Mouse (Mus musculus): Measurements from ENCODE around the gene Carf. TPM values are rescaled to one million over a fixed set of nuclear protein-coding genes. Genes with fewer than 3 reads are reported as not detected.

Carf gene
- polyA plus RNA-seq, 1 experiment from 2014 or later: 5.3 TPM

DNA sequence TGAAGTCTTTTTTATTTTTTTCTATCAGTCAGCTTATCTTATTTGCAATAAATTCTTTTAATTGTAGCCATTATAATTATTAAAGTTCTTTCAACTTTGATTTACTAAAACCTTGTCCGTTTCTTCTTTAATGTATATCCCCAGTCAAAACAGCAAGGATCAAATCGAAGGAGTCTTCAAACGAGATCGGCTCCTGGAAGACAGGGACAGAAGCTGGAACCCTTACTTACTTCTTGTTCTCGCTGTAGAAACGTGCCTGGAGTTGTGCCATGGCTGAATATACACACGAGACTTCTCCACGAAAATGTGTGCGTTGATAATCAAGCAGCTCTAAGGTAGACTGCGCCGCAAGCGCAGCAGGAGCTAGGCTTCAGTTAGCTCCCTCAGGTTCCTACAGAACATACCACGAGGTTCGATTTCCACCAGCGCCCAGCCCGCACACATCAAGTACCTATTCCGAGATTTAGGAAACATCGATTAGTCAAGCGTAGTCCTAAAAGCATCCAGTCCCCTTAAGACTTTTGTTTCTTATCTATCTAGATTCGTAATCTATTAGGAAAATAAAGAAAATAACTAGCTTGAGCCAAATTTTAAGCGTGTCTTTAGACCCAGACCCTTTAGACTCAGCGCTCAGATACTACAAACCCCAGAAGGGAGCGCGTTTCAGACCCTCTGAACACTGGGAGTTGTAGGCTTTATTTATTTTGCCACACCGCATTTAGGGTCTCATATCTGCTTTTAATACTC lies 597 bp upstream of the Carf start:
- peaks cover 3% of the 10 kb centered on the region; the same call in 1 of the 2 replicates for H3K4me1 ChIP-seq (ENCODE audit: control insufficient read depth, insufficient read depth, low read length)
- H3K4me3 ChIP-seq (ENCODE audit: low read depth, low read length): peak overlapping the region; percentile 69
- no peaks in the 10 kb centered on the region; the same call in 1 of the 2 replicates for H3K36me3 ChIP-seq (ENCODE audit: control insufficient read depth, insufficient read depth, low read length)
- ATAC-seq (ENCODE audit: insufficient number of reproducible peaks, low FRiP score, low TSS enrichment, low read depth) (peak; percentile 86), DNase-seq (ENCODE audit: low spot score) (peak; percentile 77)
- peak overlapping the region; percentile 49 for H3K4me2 ChIP-seq (ENCODE audit: low read depth, severe bottlenecking)
- peak overlapping the region; percentile 96 for H3K27ac ChIP-seq (replicated peaks; ENCODE audit: low read depth, low read length)
- H3K9ac ChIP-seq (ENCODE audit: low read length): peak overlapping the region; percentile 50; the same call in 1 of the 2 replicates
- no peaks in the 10 kb centered on the region for H3K27me3 ChIP-seq (ENCODE audit: control insufficient read depth, insufficient read depth, low read length)
- H3K9me3 ChIP-seq (ENCODE audit: control insufficient read depth, low read length): no peaks in the 10 kb centered on the region
- under 1% methylated on average over 25 of the region's 25 CpGs for WGBS

DNA sequence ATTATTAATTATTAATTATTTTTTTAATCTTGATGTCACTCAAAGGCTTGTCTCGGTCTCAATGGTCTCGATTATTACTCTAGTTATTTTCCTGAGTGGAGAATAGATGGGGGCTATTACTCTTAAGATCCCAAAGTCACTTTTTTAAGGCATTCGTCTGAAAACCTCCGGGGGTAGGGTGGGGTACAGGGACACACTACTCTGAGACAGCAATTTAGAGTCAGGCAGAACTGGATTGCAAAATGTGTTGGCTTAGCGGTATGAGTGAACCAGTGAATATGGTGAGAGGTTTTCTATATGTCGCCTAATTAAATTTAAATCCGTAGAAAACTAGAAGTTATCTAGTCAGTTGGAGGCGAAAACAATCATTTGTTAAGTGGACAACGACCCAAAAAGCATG lies 792 bp downstream of the Carf start:
- Histone ChIP-seq H3K4me2 (ENCODE audit: low read depth, severe bottlenecking) (peak overlapping the region; percentile 58), H3K4me3 (ENCODE audit: low read depth, low read length) (peak overlapping the region; percentile 69), H3K36me3 (ENCODE audit: control insufficient read depth, insufficient read depth, low read length) (no peaks in the 10 kb centered on the region), H3K4me1 (ENCODE audit: control insufficient read depth, insufficient read depth, low read length) (peaks cover 3% of the 10 kb centered on the region; the same call in 1 of the 2 replicates), H3K9me3 (ENCODE audit: control insufficient read depth, low read length) (no peaks in the 10 kb centered on the region), H3K9ac (ENCODE audit: low read length) (peak overlapping the region; percentile 93), H3K27me3 (ENCODE audit: control insufficient read depth, insufficient read depth, low read length) (no peaks in the 10 kb centered on the region), H3K27ac (replicated peaks; ENCODE audit: low read depth, low read length) (no peak overlapping the region; the same call in 1 of the 2 replicates)
- 12% methylated on average over 9 of the region's 9 CpGs for WGBS
- DNase-seq (ENCODE audit: low spot score): no peak
- no peak; the same call in 1 of the 2 replicates for ATAC-seq (ENCODE audit: insufficient number of reproducible peaks, low FRiP score, low TSS enrichment, low read depth)

DNA sequence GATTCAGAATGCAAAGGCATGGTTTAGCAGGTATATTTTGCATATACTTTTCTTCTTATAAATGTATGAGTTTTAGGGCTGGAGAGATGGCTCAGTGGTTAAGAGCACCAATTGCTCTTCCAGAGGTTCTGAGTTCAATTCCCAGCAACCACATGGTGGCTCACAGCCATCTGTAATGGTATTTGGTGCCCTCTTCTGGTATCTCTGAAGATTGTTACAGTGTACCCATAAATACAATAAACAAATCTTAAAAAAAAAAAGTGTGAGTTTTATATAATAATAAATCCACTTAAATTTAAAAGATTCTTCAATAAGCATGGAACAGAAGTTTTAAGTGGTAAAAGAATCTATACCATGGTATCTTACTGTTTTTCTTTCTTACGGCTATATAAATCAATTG lies 6.5 kb downstream of the Carf start:
- H3K4me2 ChIP-seq (ENCODE audit: low read depth, severe bottlenecking): no peak overlapping the region
- ATAC-seq (ENCODE audit: insufficient number of reproducible peaks, low FRiP score, low TSS enrichment, low read depth) (no peak), DNase-seq (ENCODE audit: low spot score) (no peak)
- H3K27me3 ChIP-seq (ENCODE audit: control insufficient read depth, insufficient read depth, low read length): no peaks in the 10 kb centered on the region
- no peaks in the 10 kb centered on the region for H3K9me3 ChIP-seq (ENCODE audit: control insufficient read depth, low read length)
- no peaks in the 10 kb centered on the region for H3K4me1 ChIP-seq (ENCODE audit: control insufficient read depth, insufficient read depth, low read length)
- no peak overlapping the region for H3K9ac ChIP-seq (ENCODE audit: low read length)
- H3K4me3 ChIP-seq (ENCODE audit: low read depth, low read length): no peak overlapping the region
- 92% methylated on average over 1 of the region's 1 CpGs for WGBS
- H3K36me3 ChIP-seq (ENCODE audit: control insufficient read depth, insufficient read depth, low read length): no peaks in the 10 kb centered on the region
- H3K27ac ChIP-seq (replicated peaks; ENCODE audit: low read depth, low read length): no peak overlapping the region

DNA sequence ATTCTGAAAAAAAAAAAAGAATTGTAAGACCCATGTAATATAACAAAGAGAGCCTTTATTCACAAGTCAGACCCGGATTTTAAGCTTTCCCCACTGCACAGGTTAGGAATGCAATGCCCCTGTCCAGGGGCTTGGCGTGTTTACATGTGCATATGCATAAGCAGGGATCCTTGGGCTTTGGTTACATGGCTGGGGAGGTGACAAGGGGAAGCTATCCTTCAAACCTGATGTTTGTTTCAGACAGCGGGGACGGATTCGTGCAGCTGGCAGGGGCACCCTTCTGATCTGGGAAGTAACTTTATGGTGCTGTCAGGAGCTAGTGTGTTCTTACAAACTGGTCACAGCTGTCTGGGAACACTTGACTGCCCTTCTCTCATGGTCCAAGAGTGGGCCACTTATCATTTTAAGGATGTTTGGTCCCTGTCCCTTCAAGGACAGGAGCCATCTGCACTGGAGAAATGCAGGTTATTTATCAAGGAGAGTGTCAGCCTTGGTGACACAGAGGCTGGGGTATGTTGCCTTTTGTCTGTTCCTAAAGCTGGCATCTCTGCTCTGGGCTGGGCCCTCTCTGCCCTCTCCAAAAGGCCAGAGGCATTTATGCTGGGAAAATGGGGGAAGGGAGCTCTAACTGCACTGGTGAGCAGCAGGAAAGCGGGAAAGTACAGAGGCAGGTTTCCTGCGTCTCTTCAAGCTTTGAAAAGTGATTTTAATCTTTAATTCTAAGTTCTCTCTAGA lies 19.8 kb downstream of the Carf start:
- 66% methylated on average over 7 of the region's 7 CpGs for WGBS
- Histone ChIP-seq H3K27me3 (ENCODE audit: control insufficient read depth, insufficient read depth, low read length) (no peaks in the 10 kb centered on the region), H3K4me3 (ENCODE audit: low read depth, low read length) (no peak overlapping the region), H3K4me1 (ENCODE audit: control insufficient read depth, insufficient read depth, low read length) (no peaks in the 10 kb centered on the region), H3K9ac (ENCODE audit: low read length) (no peak overlapping the region), H3K9me3 (ENCODE audit: control insufficient read depth, low read length) (no peaks in the 10 kb centered on the region), H3K27ac (replicated peaks; ENCODE audit: low read depth, low read length) (no peak overlapping the region), H3K4me2 (ENCODE audit: low read depth, severe bottlenecking) (no peak overlapping the region), H3K36me3 (ENCODE audit: control insufficient read depth, insufficient read depth, low read length) (no peaks in the 10 kb centered on the region)
- no peak for DNase-seq (ENCODE audit: low spot score)
- ATAC-seq (ENCODE audit: insufficient number of reproducible peaks, low FRiP score, low TSS enrichment, low read depth): no peak

DNA sequence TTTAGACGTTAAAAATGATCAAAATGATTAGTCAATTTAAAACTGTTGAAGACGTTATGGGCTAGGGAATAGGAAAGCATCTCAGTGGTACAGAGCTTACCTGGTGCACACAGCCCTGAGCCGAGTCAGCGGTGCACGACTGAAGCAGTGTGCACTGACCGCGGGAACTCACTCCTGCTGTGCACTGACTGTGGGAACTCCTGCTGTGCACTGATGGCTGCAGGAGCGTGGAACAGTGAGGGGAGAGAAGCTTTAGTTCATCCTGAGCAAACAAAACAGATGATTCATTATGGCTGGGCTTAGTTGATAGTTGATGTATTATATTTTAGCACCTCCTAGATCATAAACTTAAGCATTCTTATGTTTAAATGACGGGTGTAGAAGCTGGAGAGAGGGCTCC lies 39.3 kb downstream of the Carf start:
- no peak overlapping the region for H3K4me2 ChIP-seq (ENCODE audit: low read depth, severe bottlenecking)
- H3K9me3 ChIP-seq (ENCODE audit: control insufficient read depth, low read length): no peaks in the 10 kb centered on the region
- DNase-seq (ENCODE audit: low spot score) (no peak), ATAC-seq (ENCODE audit: insufficient number of reproducible peaks, low FRiP score, low TSS enrichment, low read depth) (no peak)
- H3K27me3 ChIP-seq (ENCODE audit: control insufficient read depth, insufficient read depth, low read length): no peaks in the 10 kb centered on the region
- H3K27ac ChIP-seq (replicated peaks; ENCODE audit: low read depth, low read length): no peak overlapping the region
- no peak overlapping the region for H3K4me3 ChIP-seq (ENCODE audit: low read depth, low read length)
- peaks cover 3% of the 10 kb centered on the region; the same call in 1 of the 2 replicates for H3K36me3 ChIP-seq (ENCODE audit: control insufficient read depth, insufficient read depth, low read length)
- 62% methylated on average over 9 of the region's 9 CpGs for WGBS
- H3K9ac ChIP-seq (ENCODE audit: low read length): no peak overlapping the region
- H3K4me1 ChIP-seq (ENCODE audit: control insufficient read depth, insufficient read depth, low read length): no peaks in the 10 kb centered on the region

DNA sequence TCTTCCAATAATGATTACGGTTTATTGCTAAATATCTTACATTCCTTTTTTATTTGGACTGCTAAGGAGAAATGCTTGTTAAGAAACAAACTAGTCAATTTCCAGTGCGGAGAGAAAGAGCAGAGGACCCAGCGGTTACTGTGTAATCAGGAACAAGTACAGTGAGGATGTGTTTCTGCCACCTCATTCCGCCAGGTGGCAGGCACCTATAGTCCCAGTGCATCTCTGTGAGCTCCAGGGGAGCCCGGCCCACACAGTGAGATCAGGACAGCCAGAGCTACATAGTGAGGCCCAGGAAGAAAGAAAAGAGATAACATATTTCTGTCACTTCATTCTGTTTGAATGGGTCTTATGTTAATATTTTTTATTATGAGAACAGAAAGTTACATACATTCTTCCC lies 54.7 kb downstream of the Carf start:
- no peak for DNase-seq (ENCODE audit: low spot score)
- WGBS: 68% methylated on average over 5 of the region's 5 CpGs

DNA sequence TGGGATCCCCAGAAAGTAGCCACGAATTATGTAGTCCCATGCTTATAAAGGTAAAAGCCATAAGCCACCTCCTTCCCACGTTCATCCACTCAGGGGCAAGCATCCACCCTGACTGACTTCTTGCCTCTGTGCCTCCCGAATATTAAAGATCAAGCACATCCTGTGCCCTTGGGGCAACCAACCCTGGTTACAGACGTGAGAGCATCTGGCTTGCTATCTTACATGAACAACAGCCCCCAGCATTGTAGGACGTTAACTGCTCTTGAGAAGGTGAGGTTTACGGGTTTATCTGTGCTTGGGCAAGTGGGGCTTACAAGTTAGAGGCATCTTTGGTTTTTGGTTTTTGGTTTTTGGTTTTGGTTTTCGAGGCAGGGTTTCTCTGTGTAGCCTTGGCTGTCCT lies 58.6 kb downstream of the Carf start:
- no peaks in the 10 kb centered on the region for H3K36me3 ChIP-seq (ENCODE audit: control insufficient read depth, insufficient read depth, low read length)
- no peaks in the 10 kb centered on the region for H3K27me3 ChIP-seq (ENCODE audit: control insufficient read depth, insufficient read depth, low read length)
- no peak overlapping the region for H3K4me3 ChIP-seq (ENCODE audit: low read depth, low read length)
- no peak for DNase-seq (ENCODE audit: low spot score)
- no peak overlapping the region for H3K27ac ChIP-seq (replicated peaks; ENCODE audit: low read depth, low read length)
- no peak for ATAC-seq (ENCODE audit: insufficient number of reproducible peaks, low FRiP score, low TSS enrichment, low read depth)
- H3K9me3 ChIP-seq (ENCODE audit: control insufficient read depth, low read length): no peaks in the 10 kb centered on the region
- no peak overlapping the region for H3K9ac ChIP-seq (ENCODE audit: low read length)
- no peaks in the 10 kb centered on the region for H3K4me1 ChIP-seq (ENCODE audit: control insufficient read depth, insufficient read depth, low read length)
- H3K4me2 ChIP-seq (ENCODE audit: low read depth, severe bottlenecking): no peak overlapping the region
- 80% methylated on average over 7 of the region's 7 CpGs for WGBS

More for the DNA sequence above, 54.7 kb downstream of the Carf start:
- Histone ChIP-seq H3K36me3 (ENCODE audit: control insufficient read depth, insufficient read depth, low read length) (no peaks in the 10 kb centered on the region), H3K4me3 (ENCODE audit: low read depth, low read length) (no peak overlapping the region), H3K9me3 (ENCODE audit: control insufficient read depth, low read length) (no peaks in the 10 kb centered on the region), H3K4me2 (ENCODE audit: low read depth, severe bottlenecking) (no peak overlapping the region), H3K9ac (ENCODE audit: low read length) (no peak overlapping the region), H3K27ac (replicated peaks; ENCODE audit: low read depth, low read length) (no peak overlapping the region), H3K27me3 (ENCODE audit: control insufficient read depth, insufficient read depth, low read length) (no peaks in the 10 kb centered on the region), H3K4me1 (ENCODE audit: control insufficient read depth, insufficient read depth, low read length) (no peaks in the 10 kb centered on the region)
- no peak for ATAC-seq (ENCODE audit: insufficient number of reproducible peaks, low FRiP score, low TSS enrichment, low read depth)

DNA sequence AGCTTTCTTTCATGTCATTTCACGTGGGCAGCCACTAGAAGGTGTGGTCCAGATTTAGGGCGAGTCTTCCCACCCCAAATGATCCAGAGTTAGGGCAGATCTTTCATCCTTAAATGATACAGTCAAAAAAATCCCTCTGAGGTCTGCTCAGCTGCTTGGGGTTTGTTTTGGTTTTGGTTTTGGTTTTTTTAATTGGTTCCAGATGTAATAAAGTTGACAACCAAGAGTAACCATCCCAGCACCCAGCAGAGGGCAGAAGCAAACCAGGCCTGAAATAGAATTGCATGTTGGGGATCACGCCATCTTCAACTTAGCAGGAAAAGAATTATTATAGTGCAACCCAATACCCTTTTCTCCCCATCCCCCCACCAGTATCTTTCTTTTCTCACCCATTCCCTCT lies 60.4 kb downstream of the Carf start:
- no peaks in the 10 kb centered on the region for H3K36me3 ChIP-seq (ENCODE audit: control insufficient read depth, insufficient read depth, low read length)
- H3K4me1 ChIP-seq (ENCODE audit: control insufficient read depth, insufficient read depth, low read length): no peaks in the 10 kb centered on the region
- H3K27ac ChIP-seq (replicated peaks; ENCODE audit: low read depth, low read length): no peak overlapping the region
- no peak for ATAC-seq (ENCODE audit: insufficient number of reproducible peaks, low FRiP score, low TSS enrichment, low read depth)
- H3K9me3 ChIP-seq (ENCODE audit: control insufficient read depth, low read length): no peaks in the 10 kb centered on the region
- WGBS: 40% methylated on average over 3 of the region's 3 CpGs
- H3K4me3 ChIP-seq (ENCODE audit: low read depth, low read length): no peak overlapping the region
- no peaks in the 10 kb centered on the region for H3K27me3 ChIP-seq (ENCODE audit: control insufficient read depth, insufficient read depth, low read length)
- no peak overlapping the region for H3K4me2 ChIP-seq (ENCODE audit: low read depth, severe bottlenecking)
- H3K9ac ChIP-seq (ENCODE audit: low read length): no peak overlapping the region
- peak; percentile 63 for DNase-seq (ENCODE audit: low spot score)
